Mouse (Mus musculus) midbrain, postnatal 0 days (tissue): ENCODE measurements around the gene Pkn3. TPM values are rescaled to one million over a fixed set of nuclear protein-coding genes. Genes with fewer than 3 reads are reported as not detected.
"Not testable (repeated sequence)": the region's sequence is repeated elsewhere in the genome, so short reads cannot be mapped to it uniquely, and the experiment has no call there.

Experiments
- ATAC-seq: fragments of 200-750 bp; cut with Nextera tagmentation; 2 replicates; pipeline ENCODE4 v1.8.0; 2017; ENCODE audit warnings: moderate number of reproducible peaks, mild to moderate bottlenecking, moderate TSS enrichment, moderate library complexity; ENCODE audit not compliant: low FRiP score
- DNase-seq: peaks from one replicate; pipeline ENCODE4 v3.0.0-alpha.2; 2015; ENCODE audit warnings: low spot score
- H3K27ac ChIP-seq: fragments of 300-500 bp; sonication (generic); 2 replicates; pipeline ENCODE4 v1.5.1; 2014; ENCODE audit warnings: low read depth, mild to moderate bottlenecking, low read length, mixed read lengths
- H3K27me3 ChIP-seq: fragments of 300-500 bp; sonication (generic); 2 replicates; pipeline ENCODE4 v1.6.1; 2014; ENCODE audit warnings: low read length, control low read depth, mixed read lengths; ENCODE audit not compliant: insufficient read depth
- H3K36me3 ChIP-seq: fragments of 300-500 bp; sonication (generic); 2 replicates; pipeline ENCODE4 v1.6.1; 2014; ENCODE audit warnings: low read length, control low read depth, mixed read lengths; ENCODE audit not compliant: insufficient read depth
- H3K4me1 ChIP-seq: fragments of 300-500 bp; sonication (generic); 2 replicates; pipeline ENCODE4 v1.6.1; 2014; ENCODE audit warnings: mild to moderate bottlenecking, control low read depth, antibody characterized with exemption, low read length, mixed read lengths; ENCODE audit not compliant: insufficient read depth
- H3K4me2 ChIP-seq: fragments of 300-500 bp; sonication (generic); 2 replicates; pipeline ENCODE4 v1.6.1; 2014; ENCODE audit warnings: low read depth, mild to moderate bottlenecking, low read length, mixed read lengths; ENCODE audit not compliant: poor library complexity, severe bottlenecking
- H3K4me3 ChIP-seq: fragments of 300-500 bp; sonication (generic); 2 replicates; pipeline ENCODE4 v1.5.1; 2014; ENCODE audit warnings: low read depth, mild to moderate bottlenecking, low read length, moderate library complexity
- H3K9ac ChIP-seq: fragments of 300-500 bp; sonication (generic); replicated peaks from 2 replicates; pipeline ENCODE4 v1.6.1; 2014; ENCODE audit warnings: mild to moderate bottlenecking, low read length, moderate library complexity, mixed read lengths; ENCODE audit not compliant: poor library complexity, severe bottlenecking
- H3K9me3 ChIP-seq: fragments of 300-500 bp; sonication (generic); 2 replicates; pipeline ENCODE4 v1.6.1; 2016; ENCODE audit warnings: low read length, control low read depth
- CTCF ChIP-seq: IDR thresholded peaks from 2 replicates; pipeline ENCODE4 v1.5.1; 2016; ENCODE audit warnings: antibody characterized with exemption, mild to moderate bottlenecking
- WGBS: fragments of 180-500 bp; shearing (Covaris S2); extraction: QIAGEN DNeasy Blood & Tissue Kit; methylation state at CpG from one replicate; pipeline ENCODE4 v1.1.7; 2014; 5-methylcytosine and 5-hydroxymethylcytosine counted together
- polyA plus RNA-seq: library from polyadenylated mRNA; unstranded; fragments of >200 nt; fragmentation: Nextera tagmentation; extraction: Ambion mirVana; gene quantifications from 2 replicates; pipeline ENCODE4 v1.2.1, GENCODE M21; 2015
- total RNA-seq: library from RNA; depleted of rRNA; stranded (reverse); fragments of >200 nt; gene quantifications from 2 replicates; pipeline ENCODE4 v1.2.3, GENCODE M21; 2014; rRNA removed

Gene Pkn3
- total and polyA plus RNA-seq, 2 experiments from 2014 or later = 0.73 to 1.7 TPM

DNA sequence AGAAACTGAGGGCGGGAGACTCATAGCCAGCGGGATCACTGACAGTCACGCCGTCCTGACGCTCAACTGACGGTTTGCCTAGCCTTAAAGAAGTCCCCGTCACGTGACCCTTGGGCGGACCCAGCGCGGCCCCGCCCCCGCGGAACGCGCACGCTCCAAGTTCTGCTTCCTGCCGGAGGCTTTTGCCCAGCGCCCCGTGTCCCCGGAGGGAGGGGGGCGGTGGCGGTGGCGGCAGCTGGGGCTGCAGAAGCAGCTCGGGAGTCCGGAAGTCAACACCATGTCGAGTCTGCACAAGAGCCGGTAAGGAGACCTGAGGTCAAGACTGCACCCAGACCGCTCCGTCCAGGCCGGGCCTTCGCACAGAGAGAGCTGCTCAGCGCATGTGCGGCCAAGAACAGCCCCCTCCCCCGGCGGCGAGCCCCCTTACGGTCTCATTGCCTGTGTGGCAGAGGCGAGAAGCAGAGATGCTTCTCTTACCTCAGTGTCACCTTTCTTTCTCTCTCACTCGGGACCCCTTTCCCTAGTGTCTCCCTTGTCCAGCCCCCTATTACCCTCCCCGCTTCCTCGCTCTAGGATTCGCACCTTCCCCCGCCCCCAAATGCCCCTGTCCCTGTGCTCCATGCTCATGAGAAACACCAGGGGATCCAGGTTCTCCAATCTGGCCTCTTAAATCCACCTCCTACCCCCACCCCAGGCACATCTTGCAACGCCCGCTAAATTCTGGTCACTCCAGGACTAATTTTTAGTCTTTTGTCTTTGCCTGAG is 56.3 kb downstream of the Pkn3 start, which contains the start of gene Tbc1d13:
TSS of gene Tbc1d13 (plus strand) at position 134 of the 765 bp plus-strand sequence.
- ATAC-seq (peak; percentile 93), DNase-seq (peak; percentile 96)
- TF ChIP-seq CTCF = no peak
- Histone ChIP-seq H3K27ac (peak within 1 kb of the TSS; percentile 80), H3K9ac (peak within 1 kb of the TSS; percentile 79), H3K9me3 (no peaks in the 10 kb centered on the region), H3K4me2 (peak within 1 kb of the TSS; percentile 90), H3K36me3 (peaks cover 5% of the 10 kb centered on the region; the same call in 1 of the 2 replicates), H3K4me3 (peak within 1 kb of the TSS; percentile 78), H3K27me3 (no peaks in the 10 kb centered on the region), H3K4me1 (peaks cover 11% of the 10 kb centered on the region; the same call in 1 of the 2 replicates)
- under 1% methylated on average over 46 of the region's 46 CpGs for WGBS

GRCm38 (mm10) chr2:30134378-30134711 is 56.9 kb downstream of the Pkn3 start:
- no peaks in the 10 kb centered on the region for H3K9me3 ChIP-seq
- H3K4me3 ChIP-seq = peak overlapping the region; percentile 78
- peak overlapping the region; percentile 80; the same call in 1 of the 2 replicates for H3K27ac ChIP-seq
- 24% methylated on average over 6 of the region's 6 CpGs for WGBS
- peaks cover 5% of the 10 kb centered on the region; the same call in 1 of the 2 replicates for H3K36me3 ChIP-seq
- peak overlapping the region; percentile 90 for H3K4me2 ChIP-seq
- ATAC-seq = 0 out of 2 replicates have a peak, but pooled peaks have one; percentile 8
- no peak for TF ChIP-seq CTCF
- H3K9ac ChIP-seq = peak overlapping the region; percentile 79
- no peak for DNase-seq
- H3K27me3 ChIP-seq = no peaks in the 10 kb centered on the region
- peaks cover 11% of the 10 kb centered on the region; the same call in 1 of the 2 replicates for H3K4me1 ChIP-seq

- H3K27ac ChIP-seq = 0 out of 2 replicates have a peak overlapping the region, but pooled peaks have one; percentile 38
- WGBS = 47% methylated on average over 10 of the region's 10 CpGs
- H3K9me3 ChIP-seq = no peaks in the 10 kb centered on the region
- H3K9ac ChIP-seq = peak overlapping the region; percentile 79; the same call in 1 of the 2 replicates
- H3K4me3 ChIP-seq = peak overlapping the region; percentile 78
- no peaks in the 10 kb centered on the region for H3K27me3 ChIP-seq
- peaks cover 11% of the 10 kb centered on the region; the same call in 1 of the 2 replicates for H3K4me1 ChIP-seq
- peak overlapping the region; percentile 90 for H3K4me2 ChIP-seq
- peaks cover 7% of the 10 kb centered on the region; the same call in 1 of the 2 replicates for H3K36me3 ChIP-seq
- no peak for TF ChIP-seq CTCF
- DNase-seq = no peak
- ATAC-seq = no peak
These were observed 57.6 kb downstream of the Pkn3 start for GRCm38 (mm10) chr2:30134928-30135620.

DNA sequence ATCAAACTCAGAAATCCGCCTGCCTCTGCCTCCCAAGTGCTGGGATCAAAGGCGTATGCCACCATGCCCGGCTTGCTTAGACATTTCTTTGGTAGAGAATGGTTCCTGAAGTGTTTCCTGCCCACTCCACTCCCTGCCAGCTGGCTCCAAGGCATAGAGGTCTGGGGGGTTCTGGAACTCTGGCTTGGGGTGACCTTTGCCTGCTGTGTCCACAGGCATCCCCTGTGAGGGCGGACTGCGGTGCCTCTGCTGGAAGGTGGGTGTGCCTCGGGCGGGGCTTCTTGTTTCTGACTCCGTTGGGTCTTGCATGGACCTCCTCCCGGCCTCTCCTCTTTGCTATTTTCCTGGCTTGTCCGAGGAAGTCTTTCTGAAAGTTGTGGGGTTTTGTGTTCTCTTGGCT is 59.0 kb downstream of the Pkn3 start:
- Histone ChIP-seq H3K27ac (no peak overlapping the region), H3K4me1 (peaks cover 11% of the 10 kb centered on the region; the same call in 1 of the 2 replicates), H3K4me3 (no peak overlapping the region), H3K9me3 (no peaks in the 10 kb centered on the region), H3K9ac (no peak overlapping the region), H3K27me3 (no peaks in the 10 kb centered on the region), H3K4me2 (no peak overlapping the region), H3K36me3 (peaks cover 18% of the 10 kb centered on the region)
- TF ChIP-seq CTCF = no peak
- 90% methylated on average over 10 of the region's 10 CpGs for WGBS
- no peak for ATAC-seq
- no peak for DNase-seq

- not testable (repeated sequence) for H3K27me3 ChIP-seq, H3K4me3 ChIP-seq, DNase-seq, H3K4me2 ChIP-seq, H3K27ac ChIP-seq, H3K4me1 ChIP-seq, H3K9me3 ChIP-seq, ATAC-seq, H3K9ac ChIP-seq
- 82% methylated on average over 4 of the region's 4 CpGs for WGBS
- H3K36me3 ChIP-seq = peaks cover 46% of the 10 kb centered on the region
These were observed 62.5 kb downstream of the Pkn3 start for GRCm38 (mm10) chr2:30140021-30140420.

Other genes starting within 250 kb of the Pkn3 start
- gene Cercam, start 208.5 kb upstream of the Pkn3 start, total RNA-seq = 21.4 and 28.0 TPM in 2 replicates
- 22.8 and 26.0 TPM in 2 replicates for gene Cercam, start 208.5 kb upstream of the Pkn3 start, polyA plus RNA-seq
- gene Odf2, start 188.5 kb upstream of the Pkn3 start, total RNA-seq = 77.0 and 102 TPM in 2 replicates
- gene Odf2, start 188.5 kb upstream of the Pkn3 start, polyA plus RNA-seq = 72.0 and 90.9 TPM in 2 replicates
- 37.7 and 45.5 TPM in 2 replicates for gene Gle1, start 142.3 kb upstream of the Pkn3 start, total RNA-seq
- gene Gle1, start 142.3 kb upstream of the Pkn3 start, polyA plus RNA-seq = 55.0 and 56.0 TPM in 2 replicates
- 796 and 822 TPM in 2 replicates for gene Sptan1, start 112.1 kb upstream of the Pkn3 start, total RNA-seq
- 193 and 200 TPM in 2 replicates for gene Sptan1, start 112.1 kb upstream of the Pkn3 start, polyA plus RNA-seq
- 87.3 and 96.1 TPM in 2 replicates for gene Wdr34, start 28.8 kb upstream of the Pkn3 start, total RNA-seq
- 76.2 and 82.7 TPM in 2 replicates for gene Wdr34, start 28.8 kb upstream of the Pkn3 start, polyA plus RNA-seq
- gene Set, start 20.3 kb upstream of the Pkn3 start, total RNA-seq = 190 and 269 TPM in 2 replicates
- gene Set, start 20.3 kb upstream of the Pkn3 start, polyA plus RNA-seq = 302 and 345 TPM in 2 replicates
- gene Zdhhc12, start 16.0 kb downstream of the Pkn3 start, total RNA-seq = 17.7 and 30.7 TPM in 2 replicates
- gene Zdhhc12, start 16.0 kb downstream of the Pkn3 start, polyA plus RNA-seq = 23.8 and 28.9 TPM in 2 replicates
- 88.2 and 93.2 TPM in 2 replicates for gene Zer1, start 46.9 kb downstream of the Pkn3 start, total RNA-seq
- gene Zer1, start 46.9 kb downstream of the Pkn3 start, polyA plus RNA-seq = 12.3 and 14.7 TPM in 2 replicates
- gene Tbc1d13, start 56.1 kb downstream of the Pkn3 start, total RNA-seq = 141 and 168 TPM in 2 replicates
- gene Tbc1d13, start 56.1 kb downstream of the Pkn3 start, polyA plus RNA-seq = 8.1 and 10.6 TPM in 2 replicates
- gene Endog, start 93.8 kb downstream of the Pkn3 start, total RNA-seq = 43.7 and 51.3 TPM in 2 replicates
- gene Endog, start 93.8 kb downstream of the Pkn3 start, polyA plus RNA-seq = 38.9 and 42.2 TPM in 2 replicates
- gene Spout1, start 100.8 kb downstream of the Pkn3 start, total RNA-seq = 38.4 and 47.6 TPM in 2 replicates
- gene Spout1, start 100.8 kb downstream of the Pkn3 start, polyA plus RNA-seq = 55.9 and 60.8 TPM in 2 replicates
- gene Kyat1, start 128.2 kb downstream of the Pkn3 start, total RNA-seq = 21.9 and 26.4 TPM in 2 replicates
- gene Kyat1, start 128.2 kb downstream of the Pkn3 start, polyA plus RNA-seq = 16.4 and 17.9 TPM in 2 replicates
- 52.5 and 65.4 TPM in 2 replicates for gene Lrrc8a, start 160.0 kb downstream of the Pkn3 start, total RNA-seq
- gene Lrrc8a, start 160.0 kb downstream of the Pkn3 start, polyA plus RNA-seq = 55.3 and 56.0 TPM in 2 replicates
- 3.4 and 6.0 TPM in 2 replicates for gene Gm28035, start 162.9 kb downstream of the Pkn3 start, total RNA-seq
- 0.09 and 0.11 TPM in 2 replicates for gene Gm28035, start 162.9 kb downstream of the Pkn3 start, polyA plus RNA-seq
- 7.2 and 9.0 TPM in 2 replicates for gene Phyhd1, start 188.5 kb downstream of the Pkn3 start, total RNA-seq
- gene Phyhd1, start 188.5 kb downstream of the Pkn3 start, polyA plus RNA-seq = 3.9 and 4.4 TPM in 2 replicates
- not detected in 2 replicates for gene Gm28038, start 203.4 kb downstream of the Pkn3 start, total RNA-seq
- not detected in 2 replicates for gene Gm28038, start 203.4 kb downstream of the Pkn3 start, polyA plus RNA-seq
- 35.4 and 44.7 TPM in 2 replicates for gene Dolk, start 208.7 kb downstream of the Pkn3 start, total RNA-seq
- gene Dolk, start 208.7 kb downstream of the Pkn3 start, polyA plus RNA-seq = 38.7 and 42.9 TPM in 2 replicates
- 29.5 and 33.4 TPM in 2 replicates for gene Nup188, start 208.7 kb downstream of the Pkn3 start, total RNA-seq
- gene Nup188, start 208.7 kb downstream of the Pkn3 start, polyA plus RNA-seq = 12.2 and 15.7 TPM in 2 replicates